Mouse (Mus musculus): ENCODE measurements at regions not wholly inside any gene's neighbourhood (a gene's known extent, or its start where the extent isn't known, plus 50 kb on each side); places are given as distances from the start of the nearest gene placed in this dataset.

- in situ Hi-C loops (cut with MboI; ENCODE audit: low pct_ligation_motif_present, low pct_unique_long_range_greater_than_20kb, low sequenced_read_pairs) = no loop called here
- TF ChIP-seq ZMIZ1 (IDR thresholded peaks at IDR 0.05; ENCODE audit: low read depth, low read length) (no peak), EP300 (IDR thresholded peaks at IDR 0.05; ENCODE audit: low read length) (no peak), RCOR1 (conservative IDR thresholded peaks at IDR 0.05; ENCODE audit: low read depth, low read length) (no peak), PAX5 (IDR thresholded peaks at IDR 0.05; ENCODE audit: low read length) (no peak)
These were observed 151.6 kb upstream of the Adamts9 start for GRCm38 (mm10) chr6:93094730-93095360.

GRCm38 (mm10) chr6:93093770-93094169 lies 150.5 kb upstream of the Adamts9 start:
- Histone ChIP-seq H3K9ac (ENCODE audit: insufficient read depth, low read depth) (no peak overlapping the region), H3K4me2 (ENCODE audit: insufficient read depth, low read depth, poor library complexity, severe bottlenecking) (no peak overlapping the region), H3K27ac (ENCODE audit: insufficient read depth, low read depth) (no peak overlapping the region), H3K79me2 (replicated peaks; ENCODE audit: control insufficient read depth, extremely low read depth, insufficient read depth, poor library complexity, severe bottlenecking) (no peaks in the 10 kb centered on the region), H3K27me3 (replicated peaks) (no peaks in the 10 kb centered on the region), H3K4me3 (replicated peaks in 1 of 3; ENCODE audit: low read depth in 2 of 3, low read length in 2 of 3, poor library complexity in 1 of 3) (no peak overlapping the region), H3K36me3 (replicated peaks in 1 of 2; ENCODE audit: control insufficient read depth in 1 of 2, insufficient read depth in 1 of 2, low read length in 1 of 2) (no peaks in the 10 kb centered on the region), H3K9me3 (replicated peaks; ENCODE audit: low read length) (peaks cover 71% of the 10 kb centered on the region), H3K4me1 (ENCODE audit: control insufficient read depth in 1 of 2, insufficient read depth in 2 of 2) (no peaks in the 10 kb centered on the region)
- DNase-seq (ENCODE audit: extremely low read depth) = no peak
- TF ChIP-seq ZC3H11A (IDR thresholded peaks at IDR 0.05; ENCODE audit: low read depth, low read length) (no peak), GABPA (IDR thresholded peaks at IDR 0.05; ENCODE audit: insufficient replicate concordance, low read depth, low read length) (no peak), SMC3 (IDR thresholded peaks at IDR 0.05; ENCODE audit: low read depth, low read length) (no peak), CTCF (conservative IDR thresholded peaks at IDR 0.05 in 1 of 2, IDR thresholded peaks at IDR 0.05 in 1 of 2; ENCODE audit: low read depth in 2 of 2, low read length in 2 of 2) (no peak), USF2 (conservative IDR thresholded peaks at IDR 0.05; ENCODE audit: low read depth, low read length) (no peak), MAX (IDR thresholded peaks at IDR 0.05; ENCODE audit: low read length) (no peak), POLR2A (IDR thresholded peaks at IDR 0.05; ENCODE audit: low read depth, low read length) (no peak), KAT2A (IDR thresholded peaks at IDR 0.05; ENCODE audit: insufficient replicate concordance, low read length) (no peak), PAX5 (IDR thresholded peaks at IDR 0.05; ENCODE audit: low read length) (no peak), TBP (conservative IDR thresholded peaks at IDR 0.05; ENCODE audit: low read depth, low read length) (no peak), USF1 (IDR thresholded peaks at IDR 0.05; ENCODE audit: low read depth, low read length) (no peak), NELFE (IDR thresholded peaks at IDR 0.05; ENCODE audit: low read depth, low read length) (no peak), ZNF384 (IDR thresholded peaks at IDR 0.05; ENCODE audit: low read depth, low read length) (no peak), ZKSCAN1 (IDR thresholded peaks at IDR 0.05; ENCODE audit: borderline replicate concordance, low read depth, low read length) (no peak), MAZ (IDR thresholded peaks at IDR 0.05; ENCODE audit: low read depth, low read length) (no peak), NRF1 (IDR thresholded peaks at IDR 0.05; ENCODE audit: low read depth, low read length) (no peak), ZMIZ1 (IDR thresholded peaks at IDR 0.05; ENCODE audit: low read depth, low read length) (no peak)
- in situ Hi-C loops (cut with MboI; ENCODE audit: low pct_ligation_motif_present, low pct_unique_long_range_greater_than_20kb, low sequenced_read_pairs) = no loop called here
- dilution Hi-C loops (cut with MboI; ENCODE audit: extremely low pct_ligation_motif_present, extremely low pct_unique_long_range_greater_than_20kb, low sequenced_read_pairs) = no loop called here

More at GRCm38 (mm10) chr6:93094730-93095360, 151.6 kb upstream of the Adamts9 start:
- Histone ChIP-seq H3K9me3 (replicated peaks; ENCODE audit: low read length) (peaks cover 68% of the 10 kb centered on the region), H3K36me3 (replicated peaks in 1 of 2; ENCODE audit: control insufficient read depth in 1 of 2, insufficient read depth in 1 of 2, low read length in 1 of 2) (no peaks in the 10 kb centered on the region), H3K4me1 (ENCODE audit: control insufficient read depth in 1 of 2, insufficient read depth in 2 of 2) (no peaks in the 10 kb centered on the region), H3K4me2 (ENCODE audit: insufficient read depth, low read depth, poor library complexity, severe bottlenecking) (no peak overlapping the region), H3K27me3 (replicated peaks) (no peaks in the 10 kb centered on the region), H3K79me2 (replicated peaks; ENCODE audit: control insufficient read depth, extremely low read depth, insufficient read depth, poor library complexity, severe bottlenecking) (no peaks in the 10 kb centered on the region), H3K4me3 (replicated peaks in 1 of 3; ENCODE audit: low read depth in 2 of 3, low read length in 2 of 3, poor library complexity in 1 of 3) (no peak overlapping the region), H3K27ac (ENCODE audit: insufficient read depth, low read depth) (no peak overlapping the region), H3K9ac (ENCODE audit: insufficient read depth, low read depth) (no peak overlapping the region)
- no peak for DNase-seq (ENCODE audit: extremely low read depth)
- dilution Hi-C loops (cut with MboI; ENCODE audit: extremely low pct_ligation_motif_present, extremely low pct_unique_long_range_greater_than_20kb, low sequenced_read_pairs) = no loop called here
